Mouse (Mus musculus) brain, embryonic 14.5 days (tissue): Measurements from ENCODE around the gene Slc12a8.

Source experiments
- CTCF ChIP-seq: fragments of 200-500 bp; IDR thresholded peaks from 2 replicates; pipeline ENCODE4 v1.5.1; 2012; ENCODE audit warnings: inconsistent platforms, mild to moderate bottlenecking, moderate library complexity, borderline replicate concordance; ENCODE audit not compliant: insufficient read depth, insufficient read length; ENCODE audit errors: extremely low read depth
- POLR2A ChIP-seq: fragments of 200-500 bp; IDR thresholded peaks from 2 replicates; pipeline ENCODE4 v1.6.1; 2012; ENCODE audit warnings: mild to moderate bottlenecking, inconsistent platforms, borderline replicate concordance; ENCODE audit not compliant: poor library complexity, insufficient read depth, insufficient read length, severe bottlenecking; ENCODE audit errors: extremely low read depth

- TF ChIP-seq POLR2A (no peak), CTCF (no peak)
These were observed 58.6 kb downstream of the Slc12a8 start for GRCm38 (mm10) chr16:33575728-33576127.
